Mouse (Mus musculus): ENCODE results near the gene Arl2bp. TPM values are rescaled to one million over a fixed set of nuclear protein-coding genes. Genes with fewer than 3 reads are reported as not detected.

Gene Arl2bp
- polyA plus RNA-seq, 1 experiment from 2014 or later: 224 TPM

DNA sequence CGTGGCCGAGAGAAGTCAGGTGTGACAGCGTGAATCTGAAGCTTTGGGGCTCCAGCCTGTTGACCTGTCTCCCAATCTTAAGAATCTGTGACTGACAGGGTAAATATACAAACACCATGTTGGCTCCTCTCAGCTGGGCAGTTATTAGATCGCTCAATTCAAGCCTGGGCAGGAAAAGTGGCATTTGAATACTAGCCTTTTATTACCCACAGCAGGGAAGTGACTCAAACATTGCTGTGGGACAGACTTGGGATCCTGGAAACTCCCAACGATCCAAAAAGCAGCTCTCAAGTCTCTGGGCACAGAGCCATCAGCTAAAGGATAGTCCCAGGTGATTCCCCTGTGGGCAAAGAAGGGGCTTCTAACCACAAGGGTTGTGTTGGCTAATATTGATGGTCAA lies 48.2 kb downstream of the Arl2bp start:
- ATAC-seq (ENCODE audit: low FRiP score): no peak
- Histone ChIP-seq H3K4me1 (replicated peaks) (no peaks in the 10 kb centered on the region; the same call in 1 of the 2 replicates), H3K4me2 (no peak overlapping the region), H3K36me3 (no peaks in the 10 kb centered on the region), H3K9me3 (no peaks in the 10 kb centered on the region), H3K27me3 (no peaks in the 10 kb centered on the region), H3K9ac (no peak overlapping the region), H3K27ac (no peak overlapping the region), H3K4me3 (no peak overlapping the region)
- 51% methylated on average over 5 of the region's 5 CpGs for WGBS

DNA sequence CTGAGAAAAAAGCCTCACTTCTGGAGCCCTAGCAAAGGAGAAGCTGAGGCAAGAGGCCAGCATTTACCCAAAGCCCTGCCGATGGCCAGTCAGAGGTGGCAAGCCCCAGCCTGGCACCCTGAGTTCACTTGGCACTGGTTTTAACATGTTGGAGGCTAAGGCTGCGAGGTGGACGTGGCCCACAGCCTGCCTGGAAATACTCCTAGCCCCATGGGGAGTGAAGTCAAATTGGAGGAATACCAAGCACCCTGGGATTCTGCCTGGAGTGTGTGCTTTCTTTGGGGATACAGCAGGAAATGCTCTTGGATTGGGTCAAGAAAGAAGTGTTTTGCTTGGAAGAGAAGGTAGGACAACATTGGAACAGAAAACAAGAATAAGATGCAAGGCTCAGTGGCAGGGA lies 49.5 kb downstream of the Arl2bp start:
- Histone ChIP-seq H3K4me2 (no peak overlapping the region), H3K36me3 (no peaks in the 10 kb centered on the region), H3K27ac (no peak overlapping the region), H3K4me3 (no peak overlapping the region), H3K9me3 (no peaks in the 10 kb centered on the region), H3K9ac (no peak overlapping the region), H3K27me3 (no peaks in the 10 kb centered on the region), H3K4me1 (replicated peaks) (no peaks in the 10 kb centered on the region; the same call in 1 of the 2 replicates)
- ATAC-seq (ENCODE audit: low FRiP score): no peak
- 86% methylated on average over 3 of the region's 3 CpGs for WGBS

DNA sequence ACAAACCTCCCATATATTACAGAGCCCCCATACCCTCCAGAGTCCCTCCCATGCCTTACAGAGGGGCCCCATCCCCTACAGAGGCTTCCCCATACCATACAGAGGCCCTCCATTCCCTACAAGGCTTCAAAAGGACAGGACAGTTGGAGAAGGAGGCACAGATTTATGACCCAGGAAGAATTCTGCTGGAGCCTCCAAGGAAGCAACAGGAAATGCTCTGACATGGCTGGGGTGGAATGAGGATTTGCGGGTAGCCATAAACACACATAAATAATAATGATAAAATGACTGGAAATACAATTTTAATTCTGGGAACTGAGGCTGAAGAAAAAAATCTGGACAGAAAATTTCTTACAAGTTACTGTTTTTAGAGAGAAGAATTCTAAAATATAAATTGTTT lies 50.4 kb downstream of the Arl2bp start:
- no peak overlapping the region for H3K9ac ChIP-seq

More for the DNA sequence above, 50.4 kb downstream of the Arl2bp start:
- H3K27me3 ChIP-seq: no peaks in the 10 kb centered on the region
- WGBS: 91% methylated on average over 1 of the region's 1 CpGs
- no peak for ATAC-seq (ENCODE audit: low FRiP score)
- H3K4me1 ChIP-seq (replicated peaks): no peaks in the 10 kb centered on the region; the same call in 1 of the 2 replicates
- H3K9me3 ChIP-seq: no peaks in the 10 kb centered on the region
- no peaks in the 10 kb centered on the region for H3K36me3 ChIP-seq
- H3K27ac ChIP-seq: no peak overlapping the region
- H3K4me2 ChIP-seq: no peak overlapping the region
- H3K4me3 ChIP-seq: no peak overlapping the region

Other genes starting within 250 kb of the Arl2bp start
- gene Nlrc5, start 232.2 kb upstream of the Arl2bp start, polyA plus RNA-seq (2015; fragmentation: Nextera tagmentation; extraction: Ambion mirVana): 0.13 and 0.29 TPM in 2 replicates
- gene Cpne2, start 133.6 kb upstream of the Arl2bp start, polyA plus RNA-seq (2015; fragmentation: Nextera tagmentation; extraction: Ambion mirVana): 13.8 and 18.3 TPM in 2 replicates
- gene Rspry1, start 64.7 kb upstream of the Arl2bp start, polyA plus RNA-seq (2015; fragmentation: Nextera tagmentation; extraction: Ambion mirVana): 53.0 and 54.6 TPM in 2 replicates
- 89.0 and 94.0 TPM in 2 replicates for gene Fam192a, start 64.6 kb upstream of the Arl2bp start, polyA plus RNA-seq (2015; fragmentation: Nextera tagmentation; extraction: Ambion mirVana)
- 0.35 and 0.93 TPM in 2 replicates for gene Pllp, start 29.7 kb downstream of the Arl2bp start, polyA plus RNA-seq (2015; fragmentation: Nextera tagmentation; extraction: Ambion mirVana)
- not detected in 2 replicates for gene Ccl22, start 79.0 kb downstream of the Arl2bp start, polyA plus RNA-seq (2015; fragmentation: Nextera tagmentation; extraction: Ambion mirVana)
- gene Cx3cl1, start 105.4 kb downstream of the Arl2bp start, polyA plus RNA-seq (2015; fragmentation: Nextera tagmentation; extraction: Ambion mirVana): 15.0 and 15.8 TPM in 2 replicates
- gene Ccl17, start 143.9 kb downstream of the Arl2bp start, polyA plus RNA-seq (2015; fragmentation: Nextera tagmentation; extraction: Ambion mirVana): 0.43 TPM in 1 of 2 replicates, not detected in the other
- 55.4 and 59.1 TPM in 2 replicates for gene Coq9, start 171.7 kb downstream of the Arl2bp start, polyA plus RNA-seq (2015; fragmentation: Nextera tagmentation; extraction: Ambion mirVana)
- gene Ciapin1, start 171.8 kb downstream of the Arl2bp start, polyA plus RNA-seq (2015; fragmentation: Nextera tagmentation; extraction: Ambion mirVana): 197 and 202 TPM in 2 replicates
- gene Polr2c, start 190.8 kb downstream of the Arl2bp start, polyA plus RNA-seq (2015; fragmentation: Nextera tagmentation; extraction: Ambion mirVana): 119 and 136 TPM in 2 replicates
- 58.0 and 59.0 TPM in 2 replicates for gene Dok4, start 209.7 kb downstream of the Arl2bp start, polyA plus RNA-seq (2015; fragmentation: Nextera tagmentation; extraction: Ambion mirVana)